Mouse (Mus musculus): ENCODE measurements around the gene Asb13. TPM values are rescaled to one million over a fixed set of nuclear protein-coding genes. Genes with fewer than 3 reads are reported as not detected.

Asb13 gene
- total and polyA plus RNA-seq, 3 experiments, result 2.6 to 6.0 TPM; not detected in 1

GRCm38 (mm10) chr13:3628102-3628501 is 5.7 kb upstream of the Asb13 start:
- no peak for DNase-seq (ENCODE audit: low read depth, low spot score)
- H3K9me3 ChIP-seq (replicated peaks; ENCODE audit: insufficient read depth, low read length), result no peaks in the 10 kb centered on the region
- H3K27ac ChIP-seq (ENCODE audit: control insufficient read depth, low read depth, low read length), result no peak overlapping the region
- H3K4me3 ChIP-seq (ENCODE audit: control insufficient read depth in 1 of 2, insufficient read depth in 1 of 2, low read depth in 2 of 2, low read length in 2 of 2), result no peak overlapping the region
- no peak overlapping the region for H3K9ac ChIP-seq (ENCODE audit: control insufficient read depth, low read depth, low read length, poor library complexity, severe bottlenecking)
- no peak for TF ChIP-seq JUND (IDR thresholded peaks at IDR 0.05; ENCODE audit: low read depth, low read length)
- no peak for TF ChIP-seq KAT2A (conservative IDR thresholded peaks at IDR 0.05; ENCODE audit: low read depth, low read length)
- no peak for TF ChIP-seq TAL1 (IDR thresholded peaks at IDR 0.05; ENCODE audit: low read length)
- TF ChIP-seq TBP (IDR thresholded peaks at IDR 0.05; ENCODE audit: low read depth, low read length), result no peak
- no peak for TF ChIP-seq TCF12 (IDR thresholded peaks at IDR 0.05; ENCODE audit: low read depth, low read length)
- TF ChIP-seq ZMIZ1 (IDR thresholded peaks at IDR 0.05; ENCODE audit: low read depth, low read length), result no peak
- no peak for TF ChIP-seq UBTF (IDR thresholded peaks at IDR 0.05; ENCODE audit: borderline replicate concordance, insufficient read depth, low read depth, low read length)
- TF ChIP-seq CHD2 (IDR thresholded peaks at IDR 0.05; ENCODE audit: low read length), result no peak
- TF ChIP-seq MAX (IDR thresholded peaks at IDR 0.05; ENCODE audit: low read length), result no peak
- no peak for TF ChIP-seq RAD21 (IDR thresholded peaks at IDR 0.05; ENCODE audit: low read depth, low read length)
- no peak for TF ChIP-seq E2F4 (IDR thresholded peaks at IDR 0.05; ENCODE audit: borderline replicate concordance, low read depth, low read length)
- TF ChIP-seq CTCF (IDR thresholded peaks at IDR 0.05 in 2 of 3, conservative IDR thresholded peaks at IDR 0.05 in 1 of 3; ENCODE audit: control insufficient read depth in 1 of 3, insufficient read depth in 1 of 3, low read depth in 2 of 3, low read length in 3 of 3, poor library complexity in 1 of 3, severe bottlenecking in 1 of 3), result no peak
- no peak for TF ChIP-seq MAFK (IDR thresholded peaks at IDR 0.05; ENCODE audit: borderline replicate concordance, low read depth, low read length)
- no peak for TF ChIP-seq SMC3 (IDR thresholded peaks at IDR 0.05; ENCODE audit: low read depth, low read length)
- no peak for TF ChIP-seq POLR2A (IDR thresholded peaks at IDR 0.05; ENCODE audit: control insufficient read depth in 1 of 2, insufficient read depth in 1 of 2, low read depth in 1 of 2, low read length in 2 of 2, poor library complexity in 1 of 2)
- no peak for TF ChIP-seq POLR2AphosphoS2 (IDR thresholded peaks at IDR 0.05; ENCODE audit: low read length)
- TF ChIP-seq RCOR1 (IDR thresholded peaks at IDR 0.05; ENCODE audit: low read depth, low read length), result no peak
- peaks cover 0 to 2% of the 10 kb centered on the region in 2 experiments; a peak in 1 of 4 replicates for H3K27me3 ChIP-seq (ENCODE audit: control insufficient read depth in 1 of 2, insufficient read depth in 2 of 2, low read length in 2 of 2)
- no peaks in the 10 kb centered on the region for H3K79me2 ChIP-seq (ENCODE audit: control insufficient read depth, insufficient read depth, low read length, poor library complexity)
- H3K4me1 ChIP-seq (ENCODE audit: control insufficient read depth in 1 of 2, insufficient read depth in 2 of 2, low read length in 2 of 2), result peaks cover 0 to 2% of the 10 kb centered on the region in 2 experiments; a peak in 1 of 4 replicates
- H3K36me3 ChIP-seq (ENCODE audit: control insufficient read depth in 1 of 2, insufficient read depth in 2 of 2, low read length in 2 of 2), result peaks cover 0 to 3% of the 10 kb centered on the region in 2 experiments; a peak in 2 of 4 replicates

- no peak for DNase-seq (ENCODE audit: low read depth, low spot score)
- Histone ChIP-seq H3K27me3 (ENCODE audit: control insufficient read depth in 1 of 2, insufficient read depth in 2 of 2, low read length in 2 of 2) (no peaks in the 10 kb centered on the region), H3K27ac (ENCODE audit: control insufficient read depth, low read depth, low read length) (no peak overlapping the region), H3K9me3 (replicated peaks; ENCODE audit: insufficient read depth, low read length) (no peaks in the 10 kb centered on the region), H3K79me2 (ENCODE audit: control insufficient read depth, insufficient read depth, low read length, poor library complexity) (no peaks in the 10 kb centered on the region; the same call in 1 of the 2 replicates), H3K36me3 (ENCODE audit: control insufficient read depth in 1 of 2, insufficient read depth in 2 of 2, low read length in 2 of 2) (peaks cover 0 to 7% of the 10 kb centered on the region in 2 experiments; a peak in 2 of 4 replicates), H3K4me1 (ENCODE audit: control insufficient read depth in 1 of 2, insufficient read depth in 2 of 2, low read length in 2 of 2) (peaks cover 2 to 6% of the 10 kb centered on the region in 2 experiments), H3K4me3 (ENCODE audit: control insufficient read depth in 1 of 2, insufficient read depth in 1 of 2, low read depth in 2 of 2, low read length in 2 of 2) (no peak overlapping the region), H3K9ac (ENCODE audit: control insufficient read depth, low read depth, low read length, poor library complexity, severe bottlenecking) (no peak overlapping the region)
- TF ChIP-seq NRF1 (IDR thresholded peaks at IDR 0.05; ENCODE audit: insufficient read depth, low read depth, low read length, poor library complexity, severe bottlenecking), result no peak
- TF ChIP-seq ZMIZ1 (IDR thresholded peaks at IDR 0.05; ENCODE audit: low read depth, low read length), result no peak
- no peak for TF ChIP-seq TAL1 (IDR thresholded peaks at IDR 0.05; ENCODE audit: low read length)
- no peak for TF ChIP-seq GATA1 (IDR thresholded peaks at IDR 0.05; ENCODE audit: low read depth, low read length)
- no peak for TF ChIP-seq JUND (IDR thresholded peaks at IDR 0.05; ENCODE audit: low read depth, low read length)
- no peak for TF ChIP-seq MAX (IDR thresholded peaks at IDR 0.05; ENCODE audit: low read length)
- no peak for TF ChIP-seq HCFC1 (IDR thresholded peaks at IDR 0.05; ENCODE audit: low read depth, low read length)
- TF ChIP-seq EP300 (IDR thresholded peaks at IDR 0.05; ENCODE audit: low read depth in 1 of 2, low read length in 2 of 2), result no peak
- no peak for TF ChIP-seq POLR2A (IDR thresholded peaks at IDR 0.05; ENCODE audit: control insufficient read depth in 1 of 2, insufficient read depth in 1 of 2, low read depth in 1 of 2, low read length in 2 of 2, poor library complexity in 1 of 2)
- no peak for TF ChIP-seq ETS1 (IDR thresholded peaks at IDR 0.05; ENCODE audit: low read depth, low read length)
- TF ChIP-seq CHD1 (IDR thresholded peaks at IDR 0.05; ENCODE audit: low read depth, low read length), result no peak
- TF ChIP-seq ZNF384 (IDR thresholded peaks at IDR 0.05; ENCODE audit: low read depth, low read length), result no peak
- TF ChIP-seq ZC3H11A (IDR thresholded peaks at IDR 0.05; ENCODE audit: low read depth, low read length), result no peak
- no peak for TF ChIP-seq TBP (IDR thresholded peaks at IDR 0.05; ENCODE audit: low read depth, low read length)
- TF ChIP-seq MXI1 (IDR thresholded peaks at IDR 0.05; ENCODE audit: low read depth, low read length), result no peak
- TF ChIP-seq E2F4 (IDR thresholded peaks at IDR 0.05; ENCODE audit: borderline replicate concordance, low read depth, low read length), result no peak
- no peak for TF ChIP-seq BHLHE40 (IDR thresholded peaks at IDR 0.05; ENCODE audit: borderline replicate concordance, low read depth, low read length)
These were observed 1.3 kb upstream of the Asb13 start for GRCm38 (mm10) chr13:3632551-3632950.

Measured in MEL (cell line).